Mouse (Mus musculus) thymus, postnatal 10 days (tissue): ENCODE results near the gene Pecam1.
"Not testable (repeated sequence)": the region's sequence is repeated elsewhere in the genome, so short reads cannot be mapped to it uniquely, and the experiment has no call there.

Source experiments
- DNase-seq, 2 experiments: peaks; one replicate each; pipeline ENCODE4 v3.0.0; 2021; ENCODE audit warnings: low spot score in 2 of 2

Gene Pecam1

GRCm38 (mm10) chr11:106730714-106731113 lies 19.7 kb downstream of the Pecam1 start:
- DNase-seq = no peak

DNA sequence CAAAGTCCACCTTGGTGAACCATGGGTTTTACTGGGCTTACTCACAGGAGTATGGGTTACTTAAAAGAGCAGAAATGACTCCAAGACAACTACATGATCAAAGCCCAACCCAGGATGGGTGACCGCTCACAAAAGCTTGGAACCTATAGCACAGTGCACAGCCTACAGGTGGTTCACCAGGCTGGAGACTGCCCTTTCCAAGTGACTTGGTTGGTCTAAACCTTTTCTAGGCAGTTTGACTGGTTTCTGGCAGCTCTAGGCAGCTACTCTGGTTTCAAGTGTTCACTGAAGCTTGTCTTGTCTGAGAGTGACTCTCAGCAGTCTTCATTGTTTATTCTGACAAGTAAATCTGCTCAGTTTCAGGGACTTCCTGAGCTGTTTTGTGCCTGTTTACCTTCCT lies 20.8 kb downstream of the Pecam1 start:
- DNase-seq = no peak

GRCm38 (mm10) chr11:106728402-106729366 lies 21.7 kb downstream of the Pecam1 start:
- no peak for DNase-seq

DNA sequence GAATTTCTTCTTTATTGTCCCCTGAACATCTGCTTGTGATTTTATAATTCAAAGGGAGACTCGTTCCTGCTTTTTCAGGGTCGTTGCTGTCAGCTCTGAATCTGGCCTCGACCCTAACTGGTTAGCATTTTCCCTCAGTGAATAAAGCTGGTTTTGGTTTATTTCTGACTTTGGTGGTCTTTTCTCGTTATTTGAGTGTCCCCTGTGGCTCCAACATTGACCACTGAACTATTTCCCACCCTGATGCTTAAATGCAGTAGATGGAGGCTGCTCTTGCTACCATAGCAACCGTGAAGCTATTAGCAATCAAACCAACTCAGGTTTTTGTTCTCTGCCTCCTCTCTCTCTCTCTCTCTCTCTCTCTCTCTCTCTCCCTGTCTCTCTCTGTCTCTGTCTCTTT lies 22.5 kb downstream of the Pecam1 start:
- no peak for DNase-seq

DNA sequence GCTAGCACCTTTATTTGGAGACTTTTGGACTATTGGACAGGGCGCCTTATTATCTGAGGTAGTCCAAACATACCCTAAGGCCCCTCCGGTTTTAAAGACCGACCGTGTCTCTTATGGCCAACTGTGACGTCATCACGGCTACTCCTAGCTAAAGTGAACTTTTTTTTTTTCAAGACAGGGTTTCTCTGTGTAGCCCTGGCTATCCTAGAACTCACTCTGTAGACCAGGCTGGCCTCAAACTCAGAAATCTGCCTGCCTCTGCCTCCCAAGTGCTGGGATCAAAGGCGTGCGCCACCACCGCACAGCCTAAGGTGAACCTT lies 25.6 kb downstream of the Pecam1 start:
- DNase-seq = not testable (repeated sequence)

- DNase-seq = no peak
Measured at GRCm38 (mm10) chr11:106724176-106724915, 26.1 kb downstream of the Pecam1 start.

GRCm38 (mm10) chr11:106723611-106724125 lies 26.8 kb downstream of the Pecam1 start:
- no peak for DNase-seq

DNA sequence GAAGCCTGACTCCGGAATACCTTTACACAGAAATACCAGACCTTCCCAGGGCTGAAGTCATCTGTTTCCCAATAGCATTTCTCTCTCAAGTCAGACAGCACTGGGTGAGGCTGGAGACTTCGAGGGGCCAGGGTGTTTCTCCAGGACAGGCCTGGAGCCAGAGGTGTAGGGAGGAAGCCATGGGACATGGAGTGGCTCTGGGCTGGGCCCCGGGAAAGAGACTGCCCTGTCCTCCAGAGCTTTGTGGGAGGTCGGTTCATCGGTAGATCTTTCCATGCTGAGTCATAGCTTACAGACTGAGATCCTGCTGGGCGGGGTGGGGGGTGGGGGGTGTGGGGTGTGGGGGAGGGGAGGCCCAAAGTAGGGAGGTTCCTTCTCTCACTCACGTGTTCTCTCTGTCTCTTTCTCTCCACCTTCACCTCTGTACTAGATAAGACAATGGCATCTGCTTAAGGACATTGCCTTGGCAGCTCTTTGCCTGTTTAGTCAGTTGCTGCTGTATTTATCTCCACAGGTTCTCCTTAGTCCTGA lies 27.5 kb downstream of the Pecam1 start:
- no peak for DNase-seq

- DNase-seq = no peak
Measured at GRCm38 (mm10) chr11:106720379-106720778, 30.0 kb downstream of the Pecam1 start.

GRCm38 (mm10) chr11:106716568-106716967 lies 33.9 kb downstream of the Pecam1 start:
- DNase-seq = no peak

DNA sequence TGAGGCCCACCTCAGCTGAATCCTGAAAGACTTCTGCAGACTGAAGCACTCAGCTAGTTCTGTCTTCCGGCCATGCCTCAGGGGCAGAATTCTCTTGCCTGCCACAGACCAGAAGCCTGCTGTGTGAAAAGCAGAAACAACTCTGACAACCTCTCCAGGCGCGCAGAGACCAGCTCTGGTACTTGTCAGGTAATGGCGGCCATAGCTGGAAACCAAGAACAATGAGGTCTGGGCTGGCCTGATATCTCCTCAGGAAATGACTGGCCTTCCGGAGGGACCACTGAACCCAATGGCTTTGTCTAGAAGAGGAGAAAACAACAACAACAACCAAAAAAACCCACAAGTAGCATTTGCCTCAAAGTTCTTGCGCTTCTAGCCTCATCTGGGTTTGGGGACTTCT lies 35.4 kb downstream of the Pecam1 start:
- DNase-seq = no peak

GRCm38 (mm10) chr11:106710789-106711188 lies 39.6 kb downstream of the Pecam1 start:
- no peak for DNase-seq

GRCm38 (mm10) chr11:106709227-106709985 lies 41.0 kb downstream of the Pecam1 start:
- DNase-seq = no peak

- DNase-seq = no peak
Measured at GRCm38 (mm10) chr11:106707866-106708265, 42.6 kb downstream of the Pecam1 start.

GRCm38 (mm10) chr11:106707085-106707484 lies 43.3 kb downstream of the Pecam1 start:
- no peak for DNase-seq

DNA sequence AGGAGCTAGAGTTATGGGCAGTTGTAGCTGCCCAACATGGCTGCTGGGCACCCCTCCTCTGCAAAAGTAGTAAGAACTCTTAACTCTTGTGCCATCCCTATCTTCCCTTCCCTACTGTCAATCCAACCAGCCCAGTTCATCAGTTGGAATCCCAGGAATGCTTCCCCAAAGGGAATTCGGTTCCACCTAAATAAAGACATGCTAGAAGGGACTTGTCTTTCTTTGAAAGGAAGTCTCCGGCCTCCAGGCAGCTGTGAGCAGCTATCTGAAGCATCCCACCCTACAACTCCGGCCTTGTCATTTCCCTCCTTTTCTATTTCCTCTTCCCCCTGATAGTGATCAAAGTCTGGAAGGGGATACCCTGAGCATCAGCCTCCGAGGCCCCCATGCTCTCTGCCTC lies 44.2 kb downstream of the Pecam1 start:
- DNase-seq = no peak

DNA sequence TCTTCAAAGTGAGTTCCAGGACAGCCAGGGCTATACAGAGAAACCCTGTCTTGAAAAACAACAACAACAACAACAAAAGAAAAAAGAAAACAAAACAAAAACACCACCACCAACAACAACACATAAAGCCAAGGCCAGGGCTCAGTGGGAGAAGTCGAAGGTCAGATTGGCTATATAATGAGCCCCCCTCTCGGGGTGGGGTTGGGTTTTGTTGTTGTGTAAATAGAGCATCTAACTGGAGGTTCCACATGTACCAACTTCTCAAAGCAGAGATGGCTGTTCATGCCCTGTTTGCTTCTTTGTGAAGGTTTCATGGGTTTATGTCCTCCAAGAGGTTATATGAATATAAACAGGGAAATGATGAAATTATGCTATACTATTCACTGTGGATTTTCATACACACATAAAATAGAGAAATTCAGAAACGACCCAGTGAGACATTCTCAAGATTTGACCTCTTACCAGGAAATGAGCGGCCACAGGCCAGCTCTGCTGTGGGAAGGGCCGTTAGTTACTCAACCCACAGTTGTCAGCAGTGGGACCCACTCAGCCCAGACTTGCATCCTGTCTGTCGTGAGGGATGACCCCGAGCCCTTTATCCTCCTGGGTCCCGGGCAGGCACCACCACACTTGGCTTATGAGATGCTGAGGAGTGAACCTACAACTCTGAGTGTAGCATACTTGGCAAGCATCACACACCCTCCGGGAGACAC lies 45.9 kb downstream of the Pecam1 start:
- DNase-seq = no peak

DNA sequence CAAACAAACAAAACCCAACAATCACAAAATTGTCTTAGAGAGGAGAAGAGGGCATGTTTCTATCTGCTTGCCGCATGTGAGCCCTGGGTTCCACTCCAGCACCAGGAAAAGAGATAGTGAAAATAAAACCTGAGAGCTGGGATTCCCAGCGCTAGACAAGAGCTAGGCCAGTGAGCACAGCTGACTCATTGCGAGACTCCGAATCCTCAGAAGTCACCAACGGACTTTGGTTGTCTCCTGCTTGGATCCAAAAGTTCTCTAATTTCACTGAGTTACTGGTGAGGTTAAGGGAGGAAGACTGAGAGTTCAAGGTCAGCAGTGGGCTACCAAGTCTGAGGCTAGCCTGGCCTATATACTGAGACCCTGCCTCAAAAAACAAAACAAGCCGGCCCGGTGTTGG lies 46.5 kb downstream of the Pecam1 start:
- DNase-seq = no peak

DNA sequence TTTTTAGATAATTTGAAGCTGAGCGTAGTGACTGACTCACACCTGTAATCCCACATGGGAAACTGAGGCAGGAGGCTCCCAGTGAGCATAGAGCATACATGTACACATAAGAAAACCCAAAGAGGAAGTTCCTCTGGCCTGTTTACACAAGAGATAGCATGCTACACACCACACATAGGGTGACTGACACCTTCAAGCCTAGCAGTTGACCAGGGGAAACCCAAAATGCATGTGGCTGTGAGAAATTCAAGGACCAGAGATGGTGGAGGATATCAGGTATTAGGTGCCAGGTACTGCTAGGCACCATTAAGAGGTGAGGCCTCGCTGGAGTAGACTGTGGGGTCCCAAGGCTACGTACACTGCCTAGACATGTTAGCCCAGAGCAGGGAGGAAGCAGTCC lies 47.8 kb downstream of the Pecam1 start:
- no peak for DNase-seq

DNA sequence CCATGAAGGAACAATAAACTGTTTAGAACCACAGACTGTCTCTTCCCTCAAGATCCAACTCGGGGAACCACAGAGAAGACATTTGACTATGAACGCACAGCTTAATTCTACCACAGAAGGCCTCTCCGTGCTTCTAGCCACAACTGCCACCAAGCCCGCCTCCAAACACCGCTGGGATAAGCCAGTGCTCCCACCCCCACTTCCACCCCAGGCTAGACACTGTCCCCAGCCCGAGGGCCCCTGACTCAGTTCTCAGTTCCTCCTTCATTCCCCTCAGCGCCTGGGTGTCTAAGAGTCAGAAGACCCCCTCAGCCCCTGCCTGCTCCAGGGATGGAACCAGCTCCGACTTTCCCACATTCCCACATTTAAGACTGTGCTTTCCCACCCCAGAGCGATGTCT lies 48.8 kb downstream of the Pecam1 start:
- no peak for DNase-seq

- no peak for DNase-seq
Measured at GRCm38 (mm10) chr11:106699083-106699482, 51.3 kb downstream of the Pecam1 start.
